ENCODE assay signal across 9 mouse cellular contexts in the genomic region with DNA sequence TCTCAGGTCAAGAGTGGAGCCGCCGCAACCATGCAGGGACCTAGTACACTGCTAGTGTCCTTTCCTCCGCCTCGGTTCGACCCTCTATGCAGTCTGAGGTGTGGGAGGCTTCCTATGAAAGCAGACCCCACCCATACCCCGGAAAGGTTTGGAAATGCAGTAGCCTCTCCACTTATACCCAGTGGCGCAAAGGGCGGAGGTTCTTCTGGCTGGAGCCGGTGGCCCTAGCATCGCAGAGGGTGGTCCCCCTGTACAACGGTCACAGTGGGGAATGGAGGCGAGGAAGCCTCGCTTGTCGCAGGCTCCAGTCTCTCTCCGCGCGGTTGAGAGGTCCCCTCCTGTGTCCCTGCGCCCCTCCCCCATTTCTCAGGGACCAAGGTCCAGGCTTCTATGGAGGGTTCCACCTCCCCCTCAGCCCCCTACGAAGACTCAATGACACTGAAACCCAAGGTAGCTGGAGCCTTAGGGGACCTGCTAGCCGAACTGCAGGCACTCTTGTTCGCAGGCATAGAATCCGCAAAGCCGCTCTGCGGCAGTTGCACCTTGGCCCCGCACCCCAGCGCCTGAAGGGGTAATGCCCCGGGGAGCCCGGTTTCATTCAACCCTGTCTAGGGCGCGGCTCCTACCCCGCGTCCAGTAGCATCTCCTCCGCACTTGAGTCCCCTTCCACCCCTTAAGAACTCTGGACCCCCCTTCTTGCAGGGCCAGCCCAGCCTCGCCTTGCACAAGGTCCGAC. TPM values are rescaled to one million over a fixed set of nuclear protein-coding genes. Genes with fewer than 3 reads are reported as not detected.
DNase-seq lines count a peak whose midpoint lies in the region; ATAC-seq lines count a peak whose summit lies in the region.
"Had no signal": no experiment of that assay in that cellular context is flagged by ENCODE, and none has a peak within 500 bp of the region (broad histone marks: within the 10 kb centered on the region; RNA-seq: fewer than 3 reads in every experiment).

No protein-coding gene starts in this region.

- peaks cover 7% of the 10 kb centered on the region; the same call in 1 of the 2 replicates for H3K4me1 ChIP-seq in heart, embryonic 13.5 days
- peaks cover 9% of the 10 kb centered on the region for H3K4me1 ChIP-seq in embryonic facial prominence, embryonic 13.5 days

- DNase-seq in heart, adult 18-20 months = no peak
- peak; percentile 50 for DNase-seq in MN1 (ENCODE audit: low spot score)
- DNase-seq in left cerebral cortex, postnatal 4 days = peak; percentile 61
- DNase-seq in retina, postnatal 1 day = peak; percentile 48
- no peak for DNase-seq in layer of hippocampus, postnatal 36 days
- no peak for DNase-seq in thymus, postnatal 36 days

- intact Hi-C loops in left cerebral cortex, postnatal 4 days (cut with DNase I) = no loop called here

- no peak overlapping the region for H3K9ac ChIP-seq in heart, embryonic 13.5 days
- H3K9ac ChIP-seq in embryonic facial prominence, embryonic 13.5 days = 0 out of 2 replicates have a peak overlapping the region, but pooled peaks have one; percentile 46

- no peaks in the 10 kb centered on the region for H3K9me3 ChIP-seq in heart, embryonic 13.5 days
- H3K9me3 ChIP-seq in embryonic facial prominence, embryonic 13.5 days = no peaks in the 10 kb centered on the region
- H3K9me3 ChIP-seq: G1E had no signal

- H3K4me2 ChIP-seq in heart, embryonic 13.5 days = peak overlapping the region; percentile 56
- peak overlapping the region; percentile 52 for H3K4me2 ChIP-seq in embryonic facial prominence, embryonic 13.5 days

- no peak overlapping the region for H3K27ac ChIP-seq in heart, embryonic 13.5 days (replicated peaks)
- no peak overlapping the region for H3K27ac ChIP-seq in embryonic facial prominence, embryonic 13.5 days

- peak overlapping the region; percentile 24 for H3K4me3 ChIP-seq in heart, embryonic 13.5 days
- peak overlapping the region; percentile 33 for H3K4me3 ChIP-seq in embryonic facial prominence, embryonic 13.5 days

- 5% methylated on average over 35 of the region's 35 CpGs for WGBS in heart, embryonic 13.5 days
- WGBS in embryonic facial prominence, embryonic 13.5 days = 3% methylated on average over 35 of the region's 35 CpGs

- ATAC-seq in heart, embryonic 13.5 days (ENCODE audit: extremely low read depth, insufficient number of reproducible peaks, low FRiP score, low TSS enrichment) = no peak; the same call in 1 of the 2 replicates
- 0 out of 2 replicates have a peak, but pooled peaks have one; percentile 26 for ATAC-seq in embryonic facial prominence, embryonic 13.5 days (ENCODE audit: insufficient number of reproducible peaks, insufficient read depth, low FRiP score, low TSS enrichment, low read depth)

- H3K27me3 ChIP-seq in heart, embryonic 13.5 days (replicated peaks) = peaks cover 89% of the 10 kb centered on the region
- peaks cover 71% of the 10 kb centered on the region for H3K27me3 ChIP-seq in embryonic facial prominence, embryonic 13.5 days

- H3K36me3 ChIP-seq in heart, embryonic 13.5 days = no peaks in the 10 kb centered on the region
- no peaks in the 10 kb centered on the region for H3K36me3 ChIP-seq in embryonic facial prominence, embryonic 13.5 days
- H3K36me3 ChIP-seq: G1E had no signal

RNA-seq across cellular contexts. Expression of gene Stmn3, which starts 0.8 kb away (rescaled TPM):
- 1.5 and 2.4 TPM in 2 replicates for polyA plus RNA-seq in heart, embryonic 13.5 days (2015; fragmentation: Nextera tagmentation; extraction: Ambion mirVana)
- under 1 TPM in 1 of 2 experiments, not detected in 1; 0.41 TPM for total RNA-seq in heart, adult 18-20 months (2021)
- polyA plus RNA-seq in embryonic facial prominence, embryonic 13.5 days (2015; fragmentation: Nextera tagmentation; extraction: Ambion mirVana) = 14.9 and 17.1 TPM in 2 replicates
- total RNA-seq in left cerebral cortex, postnatal 4 days (2021) = 100 to 1,000 TPM; 885 to 936 TPM
- total RNA-seq in layer of hippocampus, postnatal 36 days (2021) = 100 to 1,000 TPM; 562 to 666 TPM
- total RNA-seq: G1E had no signal
- polyA plus RNA-seq: G1E had no signal

RNA-seq across cellular contexts. Expression of gene Rtel1, which starts 6.0 kb away (rescaled TPM):
- 23.1 and 26.5 TPM in 2 replicates for polyA plus RNA-seq in heart, embryonic 13.5 days (2015; fragmentation: Nextera tagmentation; extraction: Ambion mirVana)
- total RNA-seq in heart, adult 18-20 months (2021) = 10 to 100 TPM in 1 of 2 experiments, 1 to 10 TPM in 1; 7.2 to 11.3 TPM
- polyA plus RNA-seq in embryonic facial prominence, embryonic 13.5 days (2015; fragmentation: Nextera tagmentation; extraction: Ambion mirVana) = 42.7 and 48.9 TPM in 2 replicates
- total RNA-seq in left cerebral cortex, postnatal 4 days (2021) = 10 to 100 TPM; 53.6 to 67.6 TPM
- total RNA-seq in layer of hippocampus, postnatal 36 days (2021) = 10 to 100 TPM; 34.1 to 35.2 TPM

RNA-seq across cellular contexts. Expression of gene Gmeb2, which starts 25.7 kb away (rescaled TPM):
- 8.7 and 9.0 TPM in 2 replicates for polyA plus RNA-seq in heart, embryonic 13.5 days (2015; fragmentation: Nextera tagmentation; extraction: Ambion mirVana)
- total RNA-seq in heart, adult 18-20 months (2021) = 1 to 10 TPM; 8.9 to 9.5 TPM
- polyA plus RNA-seq in embryonic facial prominence, embryonic 13.5 days (2015; fragmentation: Nextera tagmentation; extraction: Ambion mirVana) = 15.9 and 16.9 TPM in 2 replicates
- total RNA-seq in left cerebral cortex, postnatal 4 days (2021) = 10 to 100 TPM; 18.8 to 23.2 TPM
- 10 to 100 TPM; 17.1 to 17.4 TPM for total RNA-seq in layer of hippocampus, postnatal 36 days (2021)

RNA-seq across cellular contexts. Expression of gene Zgpat, which starts 51.2 kb away (rescaled TPM):
- polyA plus RNA-seq in heart, embryonic 13.5 days (2015; fragmentation: Nextera tagmentation; extraction: Ambion mirVana) = 23.3 and 26.7 TPM in 2 replicates
- 10 to 100 TPM; 15.3 to 18.0 TPM for total RNA-seq in heart, adult 18-20 months (2021)
- 48.4 and 50.7 TPM in 2 replicates for polyA plus RNA-seq in embryonic facial prominence, embryonic 13.5 days (2015; fragmentation: Nextera tagmentation; extraction: Ambion mirVana)
- total RNA-seq in left cerebral cortex, postnatal 4 days (2021) = 10 to 100 TPM; 73.9 to 83.5 TPM
- total RNA-seq in layer of hippocampus, postnatal 36 days (2021) = 10 to 100 TPM; 77.5 to 83.5 TPM

RNA-seq across cellular contexts. Expression of gene Arfrp1, which starts 51.7 kb away (rescaled TPM):
- 57.5 and 59.1 TPM in 2 replicates for polyA plus RNA-seq in heart, embryonic 13.5 days (2015; fragmentation: Nextera tagmentation; extraction: Ambion mirVana)
- 10 to 100 TPM; 50.7 to 65.7 TPM for total RNA-seq in heart, adult 18-20 months (2021)
- 75.2 and 76.1 TPM in 2 replicates for polyA plus RNA-seq in embryonic facial prominence, embryonic 13.5 days (2015; fragmentation: Nextera tagmentation; extraction: Ambion mirVana)
- total RNA-seq in left cerebral cortex, postnatal 4 days (2021) = 10 to 100 TPM; 57.3 to 60.3 TPM
- total RNA-seq in layer of hippocampus, postnatal 36 days (2021) = 10 to 100 TPM; 48.4 to 53.8 TPM

Comparison
In these comparisons a context has a peak if more than half of its experiments do, and no peak if none do; other contexts are left out.
1. DNase-seq: peak in MN1 (single experiment), left cerebral cortex, postnatal 4 days (single experiment) and retina, postnatal 1 day (single experiment); none in heart, adult 18-20 months (0 of 2), layer of hippocampus, postnatal 36 days (0 of 2) and thymus, postnatal 36 days (0 of 2).
2. RNA of gene Stmn3, which starts 0.8 kb away (total RNA-seq): 885 to 936 TPM in left cerebral cortex, postnatal 4 days and 562 to 666 TPM in layer of hippocampus, postnatal 36 days; 0.41 TPM in heart, adult 18-20 months; every median in the first group is over 100 times any median in the second.